Mouse (Mus musculus) limb, embryonic 14.5 days (tissue): ENCODE measurements around the gene Axdnd1. TPM values are rescaled to one million over a fixed set of nuclear protein-coding genes. Genes with fewer than 3 reads are reported as not detected.

Experiments
- ATAC-seq: fragments of 200-750 bp; cut with Nextera tagmentation; 2 replicates; pipeline ENCODE4 v1.8.0; 2017; ENCODE audit warnings: low read depth, moderate number of reproducible peaks, moderate TSS enrichment; ENCODE audit not compliant: low FRiP score
- DNase-seq: peaks from one replicate; pipeline ENCODE4 v3.0.0-alpha.2; 2015; ENCODE audit warnings: low spot score
- H3K27ac ChIP-seq: fragments of 300-500 bp; sonication (generic); replicated peaks from 2 replicates; pipeline ENCODE4 v1.5.1; 2014; ENCODE audit warnings: low read depth, mild to moderate bottlenecking, low read length, moderate library complexity, mixed read lengths
- H3K27me3 ChIP-seq: fragments of 300-500 bp; sonication (generic); 2 replicates; pipeline ENCODE4 v1.6.1; 2014; ENCODE audit warnings: low read length, mixed read lengths; ENCODE audit not compliant: control insufficient read depth, insufficient read depth
- H3K36me3 ChIP-seq: fragments of 300-500 bp; sonication (generic); 2 replicates; pipeline ENCODE4 v1.6.1; 2014; ENCODE audit warnings: mild to moderate bottlenecking, low read length, moderate library complexity, mixed read lengths; ENCODE audit not compliant: control insufficient read depth, insufficient read depth
- H3K4me1 ChIP-seq: fragments of 300-500 bp; sonication (generic); 2 replicates; pipeline ENCODE4 v1.6.1; 2014; ENCODE audit warnings: antibody characterized with exemption, low read length, mixed read lengths; ENCODE audit not compliant: control insufficient read depth, insufficient read depth
- H3K4me2 ChIP-seq: fragments of 300-500 bp; sonication (generic); replicated peaks from 2 replicates; pipeline ENCODE4 v1.6.1; 2014; ENCODE audit warnings: low read depth, mild to moderate bottlenecking, low read length, moderate library complexity; ENCODE audit not compliant: severe bottlenecking
- H3K4me3 ChIP-seq: fragments of 300-500 bp; sonication (generic); replicated peaks from 2 replicates; pipeline ENCODE4 v1.5.1; 2014; ENCODE audit warnings: low read length
- H3K9ac ChIP-seq: fragments of 300-500 bp; sonication (generic); 2 replicates; pipeline ENCODE4 v1.6.1; 2014; ENCODE audit warnings: mild to moderate bottlenecking, low read depth, low read length, moderate library complexity; ENCODE audit not compliant: severe bottlenecking
- H3K9me3 ChIP-seq: fragments of 300-500 bp; sonication (generic); 2 replicates; pipeline ENCODE4 v1.6.1; 2016; ENCODE audit warnings: low read length; ENCODE audit not compliant: control insufficient read depth
- POLR2A ChIP-seq: fragments of 200-500 bp; IDR thresholded peaks from 2 replicates; pipeline ENCODE4 v1.8.0; 2012; ENCODE audit warnings: inconsistent platforms, mild to moderate bottlenecking, moderate library complexity, borderline replicate concordance; ENCODE audit not compliant: insufficient read depth, insufficient read length; ENCODE audit errors: extremely low read depth
- WGBS: fragments of 180-500 bp; shearing (Covaris S2); extraction: QIAGEN DNeasy Blood & Tissue Kit; methylation state at CpG from one replicate; pipeline ENCODE4 v1.1.7; 2014; 5-methylcytosine and 5-hydroxymethylcytosine counted together
- polyA plus RNA-seq, 2 experiments: library from polyadenylated mRNA; depleted of rRNA in 1 of 2; stranded (reverse) in 1 of 2; unstranded in 1 of 2; fragments of >200 nt; fragmentation: Nextera tagmentation in 1 of 2; extraction: Ambion mirVana in 1 of 2; gene quantifications; 2 replicates each; pipeline versions ENCODE4 v1.2.1 to v1.2.3; 2012 to 2014

Gene Axdnd1
- polyA plus RNA-seq, 2 experiments, result 0.39 TPM; not detected in 1

GRCm38 (mm10) chr1:156437016-156437708 is 16.2 kb upstream of the Axdnd1 start:
- ATAC-seq (no peak), DNase-seq (no peak)
- no peak overlapping the region for H3K27ac ChIP-seq
- no peak for TF ChIP-seq POLR2A
- H3K9me3 ChIP-seq, result no peaks in the 10 kb centered on the region
- H3K36me3 ChIP-seq, result peaks cover 81% of the 10 kb centered on the region
- WGBS, result 92% methylated on average over 8 of the region's 8 CpGs
- H3K4me1 ChIP-seq, result no peaks in the 10 kb centered on the region
- no peak overlapping the region for H3K4me2 ChIP-seq
- H3K9ac ChIP-seq, result no peak overlapping the region
- no peaks in the 10 kb centered on the region for H3K27me3 ChIP-seq
- no peak overlapping the region for H3K4me3 ChIP-seq

- Histone ChIP-seq H3K27me3 (no peaks in the 10 kb centered on the region), H3K27ac (no peak overlapping the region), H3K9ac (no peak overlapping the region), H3K4me3 (no peak overlapping the region), H3K9me3 (no peaks in the 10 kb centered on the region), H3K4me1 (no peaks in the 10 kb centered on the region), H3K4me2 (no peak overlapping the region), H3K36me3 (peaks cover 77% of the 10 kb centered on the region)
- no peak for TF ChIP-seq POLR2A
- DNase-seq (no peak), ATAC-seq (no peak)
- WGBS, result 82% methylated on average over 3 of the region's 3 CpGs
Measured at GRCm38 (mm10) chr1:156433497-156433896, 12.5 kb upstream of the Axdnd1 start.

- no peaks in the 10 kb centered on the region for H3K4me1 ChIP-seq
- ATAC-seq (no peak), DNase-seq (no peak)
- no peak overlapping the region for H3K4me3 ChIP-seq
- H3K27ac ChIP-seq, result no peak overlapping the region
- no peaks in the 10 kb centered on the region for H3K27me3 ChIP-seq
- H3K4me2 ChIP-seq, result no peak overlapping the region
- H3K9me3 ChIP-seq, result no peaks in the 10 kb centered on the region
- no peak for TF ChIP-seq POLR2A
- WGBS, result 65% methylated on average over 10 of the region's 10 CpGs
- peaks cover 69% of the 10 kb centered on the region for H3K36me3 ChIP-seq
- H3K9ac ChIP-seq, result no peak overlapping the region
Measured at GRCm38 (mm10) chr1:156432498-156432897, 11.5 kb upstream of the Axdnd1 start.

- H3K4me2 ChIP-seq, result no peak overlapping the region
- WGBS, result 93% methylated on average over 6 of the region's 6 CpGs
- no peaks in the 10 kb centered on the region for H3K27me3 ChIP-seq
- no peak for TF ChIP-seq POLR2A
- peaks cover 37% of the 10 kb centered on the region for H3K36me3 ChIP-seq
- DNase-seq (no peak), ATAC-seq (no peak)
- no peaks in the 10 kb centered on the region for H3K9me3 ChIP-seq
- no peak overlapping the region for H3K4me3 ChIP-seq
- H3K9ac ChIP-seq, result no peak overlapping the region
- H3K27ac ChIP-seq, result no peak overlapping the region
- H3K4me1 ChIP-seq, result no peaks in the 10 kb centered on the region
Measured at GRCm38 (mm10) chr1:156428434-156428833, 7.5 kb upstream of the Axdnd1 start.

GRCm38 (mm10) chr1:156425746-156426145 is 4.8 kb upstream of the Axdnd1 start:
- no peak overlapping the region for H3K4me2 ChIP-seq
- H3K9ac ChIP-seq, result no peak overlapping the region
- no peak overlapping the region for H3K4me3 ChIP-seq
- no peak for ATAC-seq
- DNase-seq, result no peak
- H3K36me3 ChIP-seq, result peaks cover 18% of the 10 kb centered on the region
- no peaks in the 10 kb centered on the region for H3K9me3 ChIP-seq
- no peaks in the 10 kb centered on the region for H3K27me3 ChIP-seq
- WGBS, result 92% methylated on average over 4 of the region's 4 CpGs
- no peaks in the 10 kb centered on the region for H3K4me1 ChIP-seq
- H3K27ac ChIP-seq, result no peak overlapping the region
- no peak for TF ChIP-seq POLR2A
